Mouse (Mus musculus): ENCODE data around the gene Fhad1. TPM values are rescaled to one million over a fixed set of nuclear protein-coding genes. Genes with fewer than 3 reads are reported as not detected.
A peak's percentile ranks its signal among the peaks of the same experiment; 100 is the strongest.

Fhad1 gene
- polyA plus RNA-seq, 1 experiment from 2014 or later = 0.64 TPM

- Histone ChIP-seq H3K4me3 (ENCODE audit: low read depth, low read length) (no peak overlapping the region), H3K9ac (ENCODE audit: low read length) (no peak overlapping the region), H3K27me3 (ENCODE audit: control insufficient read depth, insufficient read depth, low read length) (no peaks in the 10 kb centered on the region), H3K36me3 (ENCODE audit: control insufficient read depth, insufficient read depth, low read length) (no peaks in the 10 kb centered on the region), H3K9me3 (ENCODE audit: control insufficient read depth, low read length) (no peaks in the 10 kb centered on the region), H3K4me2 (ENCODE audit: low read depth, severe bottlenecking) (no peak overlapping the region), H3K4me1 (ENCODE audit: control insufficient read depth, insufficient read depth, low read length) (peaks cover 22% of the 10 kb centered on the region), H3K27ac (replicated peaks; ENCODE audit: low read depth, low read length) (no peak overlapping the region)
- WGBS = 91% methylated on average over 5 of the region's 5 CpGs
- DNase-seq (ENCODE audit: low spot score) (no peak), ATAC-seq (ENCODE audit: insufficient number of reproducible peaks, low FRiP score, low TSS enrichment, low read depth) (no peak)
These were observed 32.1 kb upstream of the Fhad1 start for GRCm38 (mm10) chr4:142047005-142047404.

DNA sequence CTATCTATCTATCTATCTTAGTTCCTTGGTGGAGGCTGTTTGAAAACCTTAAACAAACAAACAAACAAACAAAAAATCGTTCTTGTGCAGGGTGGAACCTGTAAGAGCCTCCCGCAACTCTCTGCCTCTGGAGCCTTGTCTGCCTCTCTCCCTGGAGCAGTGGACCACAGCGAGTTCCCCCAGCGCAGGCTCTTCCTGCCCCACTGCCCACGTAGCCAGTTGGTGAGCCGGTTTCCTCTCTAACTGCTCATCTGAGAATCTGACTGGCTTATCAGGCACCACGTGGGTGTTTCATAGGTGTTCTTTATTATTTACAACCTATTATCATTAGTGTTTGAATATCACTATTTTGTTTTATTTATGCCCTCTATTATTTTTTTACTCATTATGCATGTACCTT is 31.6 kb upstream of the Fhad1 start:
- no peak for ATAC-seq (ENCODE audit: insufficient number of reproducible peaks, low FRiP score, low TSS enrichment, low read depth)
- no peak overlapping the region for H3K4me3 ChIP-seq (ENCODE audit: low read depth, low read length)
- H3K4me2 ChIP-seq (ENCODE audit: low read depth, severe bottlenecking) = no peak overlapping the region
- WGBS = 84% methylated on average over 7 of the region's 7 CpGs
- H3K9ac ChIP-seq (ENCODE audit: low read length) = no peak overlapping the region
- H3K27ac ChIP-seq (replicated peaks; ENCODE audit: low read depth, low read length) = no peak overlapping the region
- H3K27me3 ChIP-seq (ENCODE audit: control insufficient read depth, insufficient read depth, low read length) = no peaks in the 10 kb centered on the region
- H3K36me3 ChIP-seq (ENCODE audit: control insufficient read depth, insufficient read depth, low read length) = no peaks in the 10 kb centered on the region
- DNase-seq (ENCODE audit: low spot score) = no peak
- no peaks in the 10 kb centered on the region for H3K9me3 ChIP-seq (ENCODE audit: control insufficient read depth, low read length)
- peaks cover 24% of the 10 kb centered on the region for H3K4me1 ChIP-seq (ENCODE audit: control insufficient read depth, insufficient read depth, low read length)

- H3K9ac ChIP-seq (ENCODE audit: low read length) = no peak overlapping the region
- no peak overlapping the region for H3K27ac ChIP-seq (replicated peaks; ENCODE audit: low read depth, low read length)
- H3K4me3 ChIP-seq (ENCODE audit: low read depth, low read length) = no peak overlapping the region
- no peaks in the 10 kb centered on the region for H3K36me3 ChIP-seq (ENCODE audit: control insufficient read depth, insufficient read depth, low read length)
- no peaks in the 10 kb centered on the region for H3K27me3 ChIP-seq (ENCODE audit: control insufficient read depth, insufficient read depth, low read length)
- no peak for ATAC-seq (ENCODE audit: insufficient number of reproducible peaks, low FRiP score, low TSS enrichment, low read depth)
- DNase-seq (ENCODE audit: low spot score) = no peak
- H3K4me2 ChIP-seq (ENCODE audit: low read depth, severe bottlenecking) = no peak overlapping the region
- WGBS = 72% methylated on average over 14 of the region's 14 CpGs
- peaks cover 26% of the 10 kb centered on the region for H3K4me1 ChIP-seq (ENCODE audit: control insufficient read depth, insufficient read depth, low read length)
- H3K9me3 ChIP-seq (ENCODE audit: control insufficient read depth, low read length) = no peaks in the 10 kb centered on the region
These were observed 30.8 kb upstream of the Fhad1 start for GRCm38 (mm10) chr4:142045595-142046163.

GRCm38 (mm10) chr4:142044452-142044851 is 29.6 kb upstream of the Fhad1 start:
- no peak overlapping the region for H3K9ac ChIP-seq (ENCODE audit: low read length)
- WGBS = 58% methylated on average over 12 of the region's 12 CpGs
- H3K27ac ChIP-seq (replicated peaks; ENCODE audit: low read depth, low read length) = no peak overlapping the region
- H3K36me3 ChIP-seq (ENCODE audit: control insufficient read depth, insufficient read depth, low read length) = no peaks in the 10 kb centered on the region
- no peak overlapping the region for H3K4me2 ChIP-seq (ENCODE audit: low read depth, severe bottlenecking)
- ATAC-seq (ENCODE audit: insufficient number of reproducible peaks, low FRiP score, low TSS enrichment, low read depth) (peak; percentile 15; the same call in 1 of the 2 replicates), DNase-seq (ENCODE audit: low spot score) (no peak)
- no peaks in the 10 kb centered on the region for H3K9me3 ChIP-seq (ENCODE audit: control insufficient read depth, low read length)
- no peak overlapping the region for H3K4me3 ChIP-seq (ENCODE audit: low read depth, low read length)
- peaks cover 26% of the 10 kb centered on the region for H3K4me1 ChIP-seq (ENCODE audit: control insufficient read depth, insufficient read depth, low read length)
- H3K27me3 ChIP-seq (ENCODE audit: control insufficient read depth, insufficient read depth, low read length) = no peaks in the 10 kb centered on the region

- WGBS = 91% methylated on average over 9 of the region's 9 CpGs
These were observed 24.9 kb upstream of the Fhad1 start for GRCm38 (mm10) chr4:142039662-142040353.

DNA sequence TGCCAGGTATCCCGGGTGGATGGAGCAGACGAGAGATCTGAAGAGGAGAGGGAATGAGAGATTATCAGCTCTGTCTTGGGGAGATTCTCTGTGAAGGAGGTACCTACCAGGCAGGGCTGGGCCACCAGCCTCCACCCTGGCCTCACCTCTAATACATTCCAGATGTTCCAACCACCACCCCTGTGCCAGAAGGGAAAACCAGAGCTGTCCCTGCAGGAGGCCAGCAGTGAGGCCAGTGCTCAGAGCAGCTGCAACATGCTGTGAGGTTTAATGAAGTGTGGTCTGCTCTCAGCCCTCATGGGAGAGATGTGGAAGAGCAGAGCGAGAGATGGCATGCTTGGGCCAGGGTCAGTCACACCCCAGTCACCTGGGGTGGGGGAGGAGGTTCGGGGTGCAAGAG is 23.0 kb upstream of the Fhad1 start:
- no peaks in the 10 kb centered on the region for H3K36me3 ChIP-seq (ENCODE audit: control insufficient read depth, insufficient read depth, low read length)
- ATAC-seq (ENCODE audit: insufficient number of reproducible peaks, low FRiP score, low TSS enrichment, low read depth) (peak; percentile 78), DNase-seq (ENCODE audit: low spot score) (peak; percentile 72)
- H3K4me1 ChIP-seq (ENCODE audit: control insufficient read depth, insufficient read depth, low read length) = peaks cover 28% of the 10 kb centered on the region
- H3K27me3 ChIP-seq (ENCODE audit: control insufficient read depth, insufficient read depth, low read length) = no peaks in the 10 kb centered on the region
- no peak overlapping the region for H3K4me2 ChIP-seq (ENCODE audit: low read depth, severe bottlenecking)
- H3K4me3 ChIP-seq (ENCODE audit: low read depth, low read length) = no peak overlapping the region
- H3K9ac ChIP-seq (ENCODE audit: low read length) = no peak overlapping the region
- no peaks in the 10 kb centered on the region for H3K9me3 ChIP-seq (ENCODE audit: control insufficient read depth, low read length)
- 18% methylated on average over 4 of the region's 4 CpGs for WGBS
- H3K27ac ChIP-seq (replicated peaks; ENCODE audit: low read depth, low read length) = peak overlapping the region; percentile 25; the same call in 1 of the 2 replicates

More at GRCm38 (mm10) chr4:142039662-142040353, 24.9 kb upstream of the Fhad1 start:
- Histone ChIP-seq H3K9me3 (ENCODE audit: control insufficient read depth, low read length) (no peaks in the 10 kb centered on the region), H3K27me3 (ENCODE audit: control insufficient read depth, insufficient read depth, low read length) (no peaks in the 10 kb centered on the region), H3K4me3 (ENCODE audit: low read depth, low read length) (no peak overlapping the region), H3K36me3 (ENCODE audit: control insufficient read depth, insufficient read depth, low read length) (no peaks in the 10 kb centered on the region), H3K4me1 (ENCODE audit: control insufficient read depth, insufficient read depth, low read length) (peaks cover 35% of the 10 kb centered on the region), H3K27ac (replicated peaks; ENCODE audit: low read depth, low read length) (no peak overlapping the region), H3K4me2 (ENCODE audit: low read depth, severe bottlenecking) (no peak overlapping the region), H3K9ac (ENCODE audit: low read length) (no peak overlapping the region)
- no peak for DNase-seq (ENCODE audit: low spot score)
- no peak for ATAC-seq (ENCODE audit: insufficient number of reproducible peaks, low FRiP score, low TSS enrichment, low read depth)

- H3K27ac ChIP-seq (replicated peaks; ENCODE audit: low read depth, low read length) = no peak overlapping the region
- no peak overlapping the region for H3K9ac ChIP-seq (ENCODE audit: low read length)
- H3K4me1 ChIP-seq (ENCODE audit: control insufficient read depth, insufficient read depth, low read length) = no peaks in the 10 kb centered on the region
- H3K36me3 ChIP-seq (ENCODE audit: control insufficient read depth, insufficient read depth, low read length) = no peaks in the 10 kb centered on the region
- WGBS = 79% methylated on average over 13 of the region's 13 CpGs
- ATAC-seq (ENCODE audit: insufficient number of reproducible peaks, low FRiP score, low TSS enrichment, low read depth) = no peak
- H3K9me3 ChIP-seq (ENCODE audit: control insufficient read depth, low read length) = no peaks in the 10 kb centered on the region
- H3K27me3 ChIP-seq (ENCODE audit: control insufficient read depth, insufficient read depth, low read length) = no peaks in the 10 kb centered on the region
- DNase-seq (ENCODE audit: low spot score) = no peak
- H3K4me2 ChIP-seq (ENCODE audit: low read depth, severe bottlenecking) = no peak overlapping the region
- H3K4me3 ChIP-seq (ENCODE audit: low read depth, low read length) = no peak overlapping the region
These were observed 13.7 kb upstream of the Fhad1 start for GRCm38 (mm10) chr4:142028533-142028932.

DNA sequence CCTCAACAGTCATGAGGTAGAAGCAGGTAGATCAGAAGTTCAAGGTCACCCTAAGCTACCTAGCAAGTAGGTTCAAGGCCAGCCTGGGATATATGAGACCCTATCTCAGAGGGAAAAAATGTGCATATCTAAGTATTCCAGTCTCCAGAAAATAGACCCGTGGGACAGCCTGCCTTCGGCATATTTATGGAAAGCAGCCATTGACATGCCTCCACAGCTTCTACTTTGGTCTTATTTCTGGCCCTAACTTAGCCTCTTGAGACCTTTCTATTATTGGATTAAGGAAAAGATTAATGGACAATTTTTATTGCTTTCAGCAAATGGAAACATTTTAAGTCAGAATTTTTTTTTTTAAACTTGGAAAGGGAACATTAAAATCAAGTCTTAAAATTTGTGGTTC is 12.1 kb upstream of the Fhad1 start:
- ATAC-seq (ENCODE audit: insufficient number of reproducible peaks, low FRiP score, low TSS enrichment, low read depth) = no peak
- 80% methylated on average over 2 of the region's 2 CpGs for WGBS
- Histone ChIP-seq H3K4me1 (ENCODE audit: control insufficient read depth, insufficient read depth, low read length) (no peaks in the 10 kb centered on the region), H3K4me2 (ENCODE audit: low read depth, severe bottlenecking) (no peak overlapping the region), H3K27me3 (ENCODE audit: control insufficient read depth, insufficient read depth, low read length) (no peaks in the 10 kb centered on the region), H3K27ac (replicated peaks; ENCODE audit: low read depth, low read length) (no peak overlapping the region), H3K36me3 (ENCODE audit: control insufficient read depth, insufficient read depth, low read length) (no peaks in the 10 kb centered on the region), H3K4me3 (ENCODE audit: low read depth, low read length) (no peak overlapping the region), H3K9me3 (ENCODE audit: control insufficient read depth, low read length) (no peaks in the 10 kb centered on the region), H3K9ac (ENCODE audit: low read length) (no peak overlapping the region)
- DNase-seq (ENCODE audit: low spot score) = no peak
